Mouse (Mus musculus) C2C12 (cell line): Measurements from ENCODE around the gene Gen1. TPM values are rescaled to one million over a fixed set of nuclear protein-coding genes. Genes with fewer than 3 reads are reported as not detected.

Experiments
- H3K27me3 ChIP-seq: one replicate; pipeline ENCODE4 v1.6.1; 2011; ENCODE audit not compliant: control insufficient read depth, insufficient read depth, insufficient read length
- H3K36me3 ChIP-seq: one replicate; pipeline ENCODE4 v1.6.1; 2011; ENCODE audit not compliant: control insufficient read depth, insufficient read depth
- H3K4me3 ChIP-seq: one replicate; pipeline ENCODE4 v1.5.1; 2011; ENCODE audit warnings: mild to moderate bottlenecking, control low read depth; ENCODE audit not compliant: poor library complexity, insufficient read depth, severe bottlenecking
- H3K79me2 ChIP-seq: one replicate; pipeline ENCODE4 v1.6.1; 2011; ENCODE audit not compliant: control insufficient read depth, insufficient read depth
- H3K79me3 ChIP-seq: one replicate; pipeline ENCODE4 v1.6.1; 2011; ENCODE audit warnings: low read depth, control low read depth
- H3ac ChIP-seq: one replicate; pipeline ENCODE3; 2011; ENCODE audit warnings: low read depth; ENCODE audit not compliant: control insufficient read depth, insufficient read length
- CEBPB ChIP-seq: IDR thresholded peaks from one replicate; pipeline ENCODE4 v1.6.1; 2011; ENCODE audit warnings: low read depth, mild to moderate bottlenecking, control low read depth, moderate library complexity
- CTCF ChIP-seq: IDR thresholded peaks from one replicate; pipeline ENCODE4 v1.5.1; 2011; ENCODE audit not compliant: control insufficient read depth, insufficient read depth, insufficient read length
- FOSL1 ChIP-seq: IDR thresholded peaks from one replicate; pipeline ENCODE4 v1.8.0; 2011; ENCODE audit warnings: mild to moderate bottlenecking, low read length; ENCODE audit not compliant: poor library complexity, insufficient read depth, severe bottlenecking
- MAX ChIP-seq: IDR thresholded peaks from one replicate; pipeline ENCODE4 v1.6.1; 2011; ENCODE audit warnings: mild to moderate bottlenecking, control low read depth
- MYOD1 ChIP-seq: IDR thresholded peaks from one replicate; pipeline ENCODE4 v1.6.1; 2011; ENCODE audit warnings: low read depth; ENCODE audit not compliant: control insufficient read depth, insufficient read length
- MYOG ChIP-seq: IDR thresholded peaks from one replicate; pipeline ENCODE4 v1.6.1; 2011; ENCODE audit not compliant: control insufficient read depth, insufficient read length; ENCODE audit errors: extremely low read depth
- USF1 ChIP-seq: IDR thresholded peaks from one replicate; pipeline ENCODE4 v1.6.1; 2011; ENCODE audit warnings: low read depth, mild to moderate bottlenecking, control low read depth, moderate library complexity
- polyA plus RNA-seq: library from polyadenylated mRNA; unstranded; fragments of >200 nt; fragmentation: generic; extraction: Trizol; gene quantifications from one replicate; pipeline ENCODE4 v1.2.1, GENCODE M21; 2012; ENCODE audit warnings: missing spikeins

Gen1 gene
- polyA plus RNA-seq, 1 experiment: 6.2 TPM

DNA sequence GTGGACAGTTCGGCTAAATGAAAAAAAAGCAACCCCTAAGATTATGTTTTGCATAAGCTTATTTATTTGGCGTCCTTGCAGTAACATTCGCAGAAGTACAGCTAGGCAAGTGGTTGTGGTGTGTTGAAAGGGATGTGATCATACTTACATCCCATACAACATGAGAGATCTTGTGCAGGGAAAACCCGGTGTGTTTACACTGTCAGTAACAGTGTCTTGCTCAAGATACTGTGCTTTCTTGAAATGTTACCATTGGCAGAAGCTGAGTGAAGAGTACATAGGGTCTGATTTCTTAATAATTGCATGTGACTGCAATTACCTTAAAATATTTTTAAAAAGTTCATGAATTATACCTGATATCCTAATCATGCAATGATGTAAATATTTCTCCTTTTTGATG lies 7.0 kb upstream of the Gen1 start:
- Histone ChIP-seq H3K36me3 (peaks cover 88% of the 10 kb centered on the region), H3K79me2 (peaks cover 97% of the 10 kb centered on the region), H3ac (no peak overlapping the region), H3K79me3 (peaks cover 86% of the 10 kb centered on the region), H3K4me3 (no peak overlapping the region), H3K27me3 (no peaks in the 10 kb centered on the region)
- no peak for TF ChIP-seq CEBPB
- no peak for TF ChIP-seq MYOG
- no peak for TF ChIP-seq USF1
- TF ChIP-seq CTCF: no peak
- TF ChIP-seq FOSL1: no peak
- no peak for TF ChIP-seq MYOD1
- no peak for TF ChIP-seq MAX

DNA sequence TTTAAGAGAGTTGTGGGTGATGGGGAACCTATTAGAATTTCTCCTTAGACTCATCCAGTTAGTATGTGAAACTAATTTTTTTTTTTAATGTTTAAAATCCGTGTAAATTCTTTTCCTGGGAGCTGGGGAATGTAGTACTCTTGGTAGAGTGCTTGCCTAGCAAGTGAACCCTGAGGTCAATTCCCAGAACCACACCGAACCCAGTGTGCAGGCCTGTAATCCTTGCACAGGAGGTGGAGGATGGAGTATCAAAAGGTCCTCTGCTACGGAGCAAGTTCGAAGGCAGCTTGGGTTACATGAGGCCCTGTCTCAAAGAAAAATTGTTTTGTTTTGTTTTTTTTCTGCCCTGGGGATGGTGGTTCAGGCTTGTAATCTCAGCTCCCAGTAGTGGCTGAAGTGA lies 1.4 kb upstream of the Gen1 start:
- Histone ChIP-seq H3K36me3 (peaks cover 36% of the 10 kb centered on the region), H3K79me3 (peaks cover 86% of the 10 kb centered on the region), H3ac (peak overlapping the region; percentile 89), H3K27me3 (no peaks in the 10 kb centered on the region), H3K4me3 (peak overlapping the region; percentile 72), H3K79me2 (peaks cover 95% of the 10 kb centered on the region)
- TF ChIP-seq CTCF: no peak
- TF ChIP-seq MYOG: no peak
- TF ChIP-seq MAX: no peak
- TF ChIP-seq USF1: no peak
- TF ChIP-seq CEBPB: no peak
- no peak for TF ChIP-seq MYOD1
- no peak for TF ChIP-seq FOSL1

GRCm38 (mm10) chr12:11266282-11266985 lies 833 bp upstream of the Gen1 start:
- Histone ChIP-seq H3K27me3 (no peaks in the 10 kb centered on the region), H3ac (peak overlapping the region; percentile 78), H3K79me2 (peaks cover 94% of the 10 kb centered on the region), H3K4me3 (peak overlapping the region; percentile 72), H3K79me3 (peaks cover 84% of the 10 kb centered on the region), H3K36me3 (peaks cover 30% of the 10 kb centered on the region)
- TF ChIP-seq FOSL1 (no peak), USF1 (no peak), MYOG (no peak), CTCF (no peak), MAX (no peak), CEBPB (no peak), MYOD1 (no peak)

DNA sequence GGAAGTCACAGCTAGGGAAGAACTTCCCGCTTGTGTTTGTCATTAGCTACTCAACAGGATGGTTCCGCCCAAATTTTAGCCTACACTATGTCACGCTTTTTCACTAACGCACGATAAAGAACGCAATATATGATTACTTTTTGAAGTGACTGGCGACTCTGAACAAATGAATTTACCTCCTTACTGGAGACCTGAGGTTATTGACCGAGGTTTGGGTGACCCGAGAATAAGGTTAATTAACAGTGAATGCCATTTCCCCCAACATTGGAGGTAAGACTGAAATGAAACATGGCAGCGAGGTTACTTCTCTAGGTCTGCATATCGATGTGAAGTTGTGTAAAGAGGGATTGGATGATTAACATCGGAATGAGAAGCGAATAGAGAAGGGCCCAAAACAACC lies 706 bp downstream of the Gen1 start:
- Histone ChIP-seq H3K4me3 (peak overlapping the region; percentile 84), H3ac (peak overlapping the region; percentile 96), H3K36me3 (peaks cover 27% of the 10 kb centered on the region), H3K79me3 (peaks cover 82% of the 10 kb centered on the region), H3K79me2 (peaks cover 93% of the 10 kb centered on the region), H3K27me3 (no peaks in the 10 kb centered on the region)
- TF ChIP-seq USF1 (no peak), CTCF (no peak), CEBPB (no peak), FOSL1 (no peak), MAX (no peak), MYOG (no peak), MYOD1 (no peak)

DNA sequence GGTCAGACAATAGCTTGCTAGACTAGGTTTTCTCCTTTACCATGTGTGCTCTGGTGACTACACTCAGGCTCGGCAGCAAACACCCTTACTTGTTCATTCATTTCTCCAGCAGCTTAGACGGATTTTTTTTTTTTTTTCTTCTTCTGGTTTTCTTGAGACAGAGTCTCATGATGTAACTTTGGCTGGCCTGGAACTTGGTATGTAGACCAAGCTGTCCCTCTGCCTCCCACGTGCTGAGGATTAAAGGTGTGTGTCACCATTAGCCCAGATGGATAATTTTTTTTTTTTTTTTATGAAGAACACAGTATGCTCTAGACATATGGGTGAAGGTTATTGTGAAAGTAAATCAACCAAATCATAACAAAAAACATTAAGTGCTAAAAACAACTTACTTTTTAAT lies 15.3 kb downstream of the Gen1 start:
- Histone ChIP-seq H3K79me3 (no peaks in the 10 kb centered on the region), H3ac (no peak overlapping the region), H3K4me3 (no peak overlapping the region), H3K79me2 (no peaks in the 10 kb centered on the region), H3K36me3 (peaks cover 90% of the 10 kb centered on the region), H3K27me3 (no peaks in the 10 kb centered on the region)
- no peak for TF ChIP-seq MYOD1
- TF ChIP-seq CTCF: no peak
- no peak for TF ChIP-seq FOSL1
- no peak for TF ChIP-seq CEBPB
- TF ChIP-seq USF1: no peak
- no peak for TF ChIP-seq MAX
- TF ChIP-seq MYOG: no peak

DNA sequence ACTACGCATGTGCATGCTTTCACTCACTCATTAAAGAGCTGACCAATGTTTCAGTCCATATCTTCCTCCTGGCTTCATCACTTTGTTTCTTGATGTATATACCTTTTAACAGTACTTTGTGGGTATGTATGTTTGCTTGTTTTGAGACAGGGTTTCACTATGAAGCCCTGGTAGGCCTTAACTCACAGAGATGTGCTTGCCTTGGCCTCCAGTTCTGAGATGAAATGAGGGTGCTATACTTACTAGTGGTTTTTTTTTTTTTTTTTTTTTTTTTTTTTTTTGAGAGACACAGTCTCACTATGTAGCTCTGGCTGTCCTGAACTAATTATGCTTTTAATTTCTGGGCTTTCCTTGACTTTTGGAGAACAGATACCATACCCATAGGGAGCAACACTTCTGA lies 18.1 kb downstream of the Gen1 start:
- TF ChIP-seq CEBPB: no peak
- TF ChIP-seq MYOD1: no peak
- no peak for TF ChIP-seq FOSL1

More for the DNA sequence above, 18.1 kb downstream of the Gen1 start:
- Histone ChIP-seq H3K36me3 (peaks cover 90% of the 10 kb centered on the region), H3K79me3 (no peaks in the 10 kb centered on the region), H3ac (no peak overlapping the region), H3K4me3 (no peak overlapping the region), H3K27me3 (no peaks in the 10 kb centered on the region), H3K79me2 (no peaks in the 10 kb centered on the region)
